8 mouse cellular contexts compared by ENCODE assay signal in the genomic region with DNA sequence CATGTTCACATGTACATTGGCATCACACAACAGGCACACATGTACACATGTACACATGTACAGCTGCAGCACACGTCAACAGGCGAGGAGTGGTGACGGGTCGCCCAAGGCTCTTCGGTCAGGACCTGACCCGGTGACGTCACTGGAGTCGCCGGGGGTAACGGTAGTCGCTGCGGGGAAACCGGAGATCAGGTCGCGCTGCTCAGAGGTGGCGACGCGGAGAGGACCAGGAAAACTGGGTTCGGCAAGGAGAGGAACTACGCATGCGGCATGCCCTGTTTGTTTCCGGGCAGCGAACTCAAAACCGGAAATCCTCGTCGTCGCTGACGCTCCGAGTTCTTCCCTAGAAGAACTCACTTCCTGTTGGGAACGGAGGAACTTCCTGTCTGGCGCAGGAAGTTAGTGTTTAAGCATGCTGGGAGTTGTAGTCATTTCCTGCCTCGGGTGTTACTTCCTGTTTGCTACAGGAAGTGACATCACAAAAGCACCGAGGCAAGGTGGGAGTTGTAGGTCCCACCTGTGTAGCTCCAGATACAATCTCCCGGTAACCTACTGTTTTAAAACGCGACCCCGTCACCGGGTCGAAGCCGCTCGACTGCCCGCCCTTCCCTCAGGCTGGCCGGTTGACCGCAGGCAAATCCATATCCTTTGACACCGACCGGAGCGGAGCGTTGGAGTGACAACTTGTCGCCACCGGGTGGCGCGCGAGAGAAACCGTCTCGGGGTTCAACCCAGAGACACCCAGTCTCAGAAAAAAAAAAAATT.
A peak's percentile ranks its signal among the peaks of the same experiment; 100 is the strongest.
DNase-seq lines count a peak whose midpoint lies in the region; ATAC-seq and TF ChIP-seq lines count a peak whose summit lies in the region.

No protein-coding gene starts in this region.

- DNase-seq in CD8-positive naive resting alpha-beta T cell, adult 2 months (ENCODE audit: low read depth in 2 of 2, low spot score in 2 of 2): peak; percentile 86 to 88
- peak; percentile 79 for DNase-seq in c-Kit-positive CD71-negative TER-119-negative erythroid progenitor cells, embryonic 14.5 days (ENCODE audit: low read depth)
- DNase-seq in forebrain, embryonic 10.5 days (ENCODE audit: extremely low spot score, low spot score): peak; percentile 92
- peak; percentile 83 to 95 for DNase-seq in kidney, postnatal 25 days
- peak; percentile 96 to 97 (median 97) for DNase-seq in liver, embryonic 14.5 days (ENCODE audit: low read depth in 3 of 3, low spot score in 3 of 3)
- peak; percentile 91 for DNase-seq in neural tube, embryonic 11.5 days (ENCODE audit: low spot score)
- peak; percentile 92 for DNase-seq in stomach, postnatal 0 days (ENCODE audit: low spot score)

- no peaks in the 10 kb centered on the region for H3K36me3 ChIP-seq in forebrain, embryonic 10.5 days (replicated peaks)
- H3K36me3 ChIP-seq in heart, embryonic 15.5 days: no peaks in the 10 kb centered on the region
- H3K36me3 ChIP-seq in liver, embryonic 14.5 days (replicated peaks; ENCODE audit: control insufficient read depth, insufficient read depth, low read depth): no peaks in the 10 kb centered on the region
- H3K36me3 ChIP-seq in neural tube, embryonic 11.5 days (ENCODE audit: control insufficient read depth, insufficient read depth, low read length): no peaks in the 10 kb centered on the region
- no peaks in the 10 kb centered on the region for H3K36me3 ChIP-seq in stomach, postnatal 0 days (ENCODE audit: control insufficient read depth, insufficient read depth, low read length)

- TF ChIP-seq EP300 in liver, embryonic 14.5 days (IDR thresholded peaks at IDR 0.05; ENCODE audit: low read depth): 0 out of 2 replicates have a peak, but pooled peaks have one; percentile 26
- peak; percentile 69 for TF ChIP-seq EP300 in stomach, postnatal 0 days (optimal IDR thresholded peaks at IDR 0.05)

- H3K4me1 ChIP-seq in forebrain, embryonic 10.5 days: peaks cover 4% of the 10 kb centered on the region; the same call in 1 of the 2 replicates
- peaks cover 7% of the 10 kb centered on the region for H3K4me1 ChIP-seq in heart, embryonic 15.5 days (replicated peaks)
- peaks cover 0 to 6% of the 10 kb centered on the region in 2 experiments; a peak in 2 of 4 replicates for H3K4me1 ChIP-seq in liver, embryonic 14.5 days (replicated peaks; ENCODE audit: control insufficient read depth in 2 of 2, insufficient read depth in 2 of 2, low read length in 1 of 2)
- H3K4me1 ChIP-seq in neural tube, embryonic 11.5 days (ENCODE audit: control insufficient read depth, insufficient read depth, low read length): no peaks in the 10 kb centered on the region; the same call in 1 of the 2 replicates
- H3K4me1 ChIP-seq in stomach, postnatal 0 days (replicated peaks; ENCODE audit: control insufficient read depth, insufficient read depth): 0 out of 2 replicates have a peak, but pooled peaks cover 3% of the 10 kb centered on the region

- no peaks in the 10 kb centered on the region for H3K9me3 ChIP-seq in forebrain, embryonic 10.5 days
- no peaks in the 10 kb centered on the region for H3K9me3 ChIP-seq in heart, embryonic 15.5 days (replicated peaks)
- H3K9me3 ChIP-seq in liver, embryonic 14.5 days (ENCODE audit: control insufficient read depth, low read length): no peaks in the 10 kb centered on the region
- H3K9me3 ChIP-seq in neural tube, embryonic 11.5 days (ENCODE audit: control insufficient read depth, low read length): no peaks in the 10 kb centered on the region
- no peaks in the 10 kb centered on the region for H3K9me3 ChIP-seq in stomach, postnatal 0 days (ENCODE audit: control insufficient read depth, low read length)

- H3K27me3 ChIP-seq in forebrain, embryonic 10.5 days (ENCODE audit: poor library complexity, severe bottlenecking): no peaks in the 10 kb centered on the region
- no peaks in the 10 kb centered on the region for H3K27me3 ChIP-seq in heart, embryonic 15.5 days
- H3K27me3 ChIP-seq in liver, embryonic 14.5 days (ENCODE audit: control insufficient read depth, insufficient read depth, low read length): no peaks in the 10 kb centered on the region
- no peaks in the 10 kb centered on the region for H3K27me3 ChIP-seq in neural tube, embryonic 11.5 days (ENCODE audit: control insufficient read depth, insufficient read depth, low read length)
- no peaks in the 10 kb centered on the region for H3K27me3 ChIP-seq in stomach, postnatal 0 days (ENCODE audit: control insufficient read depth, insufficient read depth, low read length)

- H3K4me2 ChIP-seq in heart, embryonic 15.5 days: peak overlapping the region; percentile 69
- peak overlapping the region; percentile 87 for H3K4me2 ChIP-seq in liver, embryonic 14.5 days (ENCODE audit: low read depth)
- peak overlapping the region; percentile 64 for H3K4me2 ChIP-seq in neural tube, embryonic 11.5 days (ENCODE audit: low read depth)
- H3K4me2 ChIP-seq in stomach, postnatal 0 days (replicated peaks; ENCODE audit: low read depth): peak overlapping the region; percentile 59

- peak; percentile 99 for ATAC-seq in heart, embryonic 15.5 days (replicated peaks; ENCODE audit: insufficient number of reproducible peaks, insufficient read depth, low FRiP score, low read depth)
- ATAC-seq in liver, embryonic 14.5 days (ENCODE audit: insufficient read depth): peak; percentile 90
- ATAC-seq in neural tube, embryonic 11.5 days (ENCODE audit: insufficient read depth, low FRiP score, low TSS enrichment): peak; percentile 97
- peak; percentile 98 for ATAC-seq in stomach, postnatal 0 days (ENCODE audit: low FRiP score, low TSS enrichment)

- peak overlapping the region; percentile 73 for H3K9ac ChIP-seq in heart, embryonic 15.5 days
- peak overlapping the region; percentile 56 for H3K9ac ChIP-seq in liver, embryonic 14.5 days (replicated peaks)
- H3K9ac ChIP-seq in neural tube, embryonic 11.5 days (ENCODE audit: low read length): peak overlapping the region; percentile 66
- H3K9ac ChIP-seq in stomach, postnatal 0 days (ENCODE audit: low read length): peak overlapping the region; percentile 76

- WGBS in forebrain, embryonic 10.5 days: under 1% methylated on average over 55 of the region's 55 CpGs
- WGBS in heart, embryonic 15.5 days: under 1% methylated on average over 55 of the region's 55 CpGs
- under 1% methylated on average over 55 of the region's 55 CpGs for WGBS in liver, embryonic 14.5 days (ENCODE audit: insufficient replicate concordance)
- 1% methylated on average over 55 of the region's 55 CpGs for WGBS in neural tube, embryonic 11.5 days
- under 1% methylated on average over 55 of the region's 55 CpGs for WGBS in stomach, postnatal 0 days

- H3K27ac ChIP-seq in forebrain, embryonic 10.5 days: peak overlapping the region; percentile 84
- H3K27ac ChIP-seq in heart, embryonic 15.5 days: peak overlapping the region; percentile 94
- H3K27ac ChIP-seq in liver, embryonic 14.5 days: peak overlapping the region; percentile 82
- peak overlapping the region; percentile 65 for H3K27ac ChIP-seq in neural tube, embryonic 11.5 days (ENCODE audit: low read depth, low read length)
- H3K27ac ChIP-seq in stomach, postnatal 0 days (replicated peaks): peak overlapping the region; percentile 91

- H3K4me3 ChIP-seq in forebrain, embryonic 10.5 days: peak overlapping the region; percentile 64
- H3K4me3 ChIP-seq in heart, embryonic 15.5 days: peak overlapping the region; percentile 73
- peak overlapping the region; percentile 72 to 78 for H3K4me3 ChIP-seq in liver, embryonic 14.5 days (ENCODE audit: insufficient read depth in 1 of 2, low read depth in 2 of 2, low read length in 2 of 2)
- H3K4me3 ChIP-seq in neural tube, embryonic 11.5 days (ENCODE audit: low read depth, low read length): peak overlapping the region; percentile 51
- H3K4me3 ChIP-seq in stomach, postnatal 0 days (ENCODE audit: low read depth, low read length): peak overlapping the region; percentile 62

- TF ChIP-seq CTCF in liver, embryonic 14.5 days (IDR thresholded peaks at IDR 0.05; ENCODE audit: low read depth): peak; percentile 86
- TF ChIP-seq CTCF in stomach, postnatal 0 days (IDR thresholded peaks at IDR 0.05; ENCODE audit: low read depth): peak; percentile 84

Comparison
In these comparisons a context has a peak if more than half of its experiments do, and no peak if none do; other contexts are left out.
1. Peak in every context shown above with its lines: DNase-seq, ATAC-seq, H3K4me3 ChIP-seq and H3K27ac ChIP-seq.